Mouse (Mus musculus) erythroid progenitor cell, adult 5-6 weeks (primary cell): ENCODE measurements around the gene Asgr2. TPM values are rescaled to one million over a fixed set of nuclear protein-coding genes. Genes with fewer than 3 reads are reported as not detected.
A peak's percentile ranks its signal among the peaks of the same experiment; 100 is the strongest.
"Not testable (repeated sequence)": the region's sequence is repeated elsewhere in the genome, so short reads cannot be mapped to it uniquely, and the experiment has no call there.

Experiments
- ATAC-seq: replicated peaks from 2 replicates; pipeline ENCODE4 v1.8.0; 2016; ENCODE audit warnings: moderate number of reproducible peaks, mild to moderate bottlenecking, moderate TSS enrichment, inconsistent platforms; ENCODE audit not compliant: poor library complexity, low FRiP score, severe bottlenecking
- total RNA-seq, 2 experiments: library from RNA; stranded (forward) in 1 of 2; stranded (reverse) in 1 of 2; fragments of 150-400 nt in 1 of 2; fragments of 186-747, 209-891 nt in 1 of 2; gene quantifications; 2 replicates each; pipeline versions ENCODE4 v1.2.3 to v1.2.4; 2015 to 2017; ENCODE audit warnings: low replicate concordance in 2 of 2

Gene Asgr2
- not detected in 2 replicates for total RNA-seq (2015; ENCODE audit: low replicate concordance)
- not detected in 2 replicates for total RNA-seq (2017; ENCODE audit: low replicate concordance)

GRCm38 (mm10) chr11:70091986-70092783, at the start of gene Asgr2:
Asgr2 (plus strand) TSS chr11:70092644.
- ATAC-seq, result no peak

- no peak for ATAC-seq
Measured at GRCm38 (mm10) chr11:70043665-70044064, 48.8 kb upstream of the Asgr2 start.

GRCm38 (mm10) chr11:70045435-70045834, 47.0 kb upstream of the Asgr2 start:
- no peak for ATAC-seq

- ATAC-seq, result no peak
Measured at GRCm38 (mm10) chr11:70049366-70049765, 43.1 kb upstream of the Asgr2 start.

- ATAC-seq, result no peak
Measured at GRCm38 (mm10) chr11:70049816-70050215, 42.6 kb upstream of the Asgr2 start.

- ATAC-seq, result no peak
Measured at GRCm38 (mm10) chr11:70053156-70053555, 39.3 kb upstream of the Asgr2 start.

GRCm38 (mm10) chr11:70053898-70054570, 38.4 kb upstream of the Asgr2 start, which contains the start of gene Asgr1:
Asgr1 (plus strand) TSS chr11:70054085.
- ATAC-seq, result no peak

GRCm38 (mm10) chr11:70055618-70056214, 36.7 kb upstream of the Asgr2 start:
- peak; percentile 73 for ATAC-seq

- ATAC-seq, result no peak
Measured at GRCm38 (mm10) chr11:70057805-70058204, 34.6 kb upstream of the Asgr2 start.

GRCm38 (mm10) chr11:70059930-70060329, 32.5 kb upstream of the Asgr2 start:
- no peak for ATAC-seq

GRCm38 (mm10) chr11:70063053-70063452, 29.4 kb upstream of the Asgr2 start:
- no peak for ATAC-seq

GRCm38 (mm10) chr11:70066701-70067100, 25.7 kb upstream of the Asgr2 start:
- ATAC-seq, result no peak

- ATAC-seq, result no peak
Measured at GRCm38 (mm10) chr11:70068245-70068644, 24.2 kb upstream of the Asgr2 start.

GRCm38 (mm10) chr11:70070057-70070456, 22.4 kb upstream of the Asgr2 start:
- ATAC-seq, result no peak

- not testable (repeated sequence) for ATAC-seq
Measured at GRCm38 (mm10) chr11:70070603-70071002, 21.8 kb upstream of the Asgr2 start.

- peak; percentile 76 for ATAC-seq
Measured at GRCm38 (mm10) chr11:70074379-70075071, 17.9 kb upstream of the Asgr2 start.

GRCm38 (mm10) chr11:70075581-70075980, 16.9 kb upstream of the Asgr2 start:
- peak; percentile 84 for ATAC-seq

- ATAC-seq, result no peak
Measured at GRCm38 (mm10) chr11:70077441-70077840, 15.0 kb upstream of the Asgr2 start.

- ATAC-seq, result no peak
Measured at GRCm38 (mm10) chr11:70079175-70079574, 13.3 kb upstream of the Asgr2 start.

- ATAC-seq, result no peak
Measured at GRCm38 (mm10) chr11:70079928-70080327, 12.5 kb upstream of the Asgr2 start.
